Mouse (Mus musculus): ENCODE measurements around the gene Hist1h2ag. TPM values are rescaled to one million over a fixed set of nuclear protein-coding genes. Genes with fewer than 3 reads are reported as not detected.

The Hist1h2ag gene
- polyA plus RNA-seq, 1 experiment, result 1.1 TPM

GRCm38 (mm10) chr13:22001346-22001745, 41.4 kb downstream of the Hist1h2ag start:
- Histone ChIP-seq H3K4me3 (replicated peaks; ENCODE audit: insufficient read depth, low read depth, low read length) (no peak overlapping the region), H3K4me1 (ENCODE audit: control insufficient read depth, insufficient read depth, low read length) (peaks cover under 1% of the 10 kb centered on the region; the same call in 1 of the 2 replicates), H3K27ac (ENCODE audit: insufficient read depth, low read length) (no peak overlapping the region), H3K27me3 (ENCODE audit: control insufficient read depth, insufficient read depth, low read length) (peaks cover 17% of the 10 kb centered on the region; the same call in 1 of the 2 replicates)
- no peak for TF ChIP-seq POLR2A (IDR thresholded peaks at IDR 0.05; ENCODE audit: borderline replicate concordance, insufficient read depth, low read length)
- no peak for TF ChIP-seq CTCF (IDR thresholded peaks at IDR 0.05; ENCODE audit: borderline replicate concordance, insufficient read depth, low read depth, low read length)
- WGBS, result 76% methylated on average over 2 of the region's 2 CpGs
- no peak for DNase-seq

GRCm38 (mm10) chr13:21999147-21999546, 43.6 kb downstream of the Hist1h2ag start:
- no peak for TF ChIP-seq POLR2A (IDR thresholded peaks at IDR 0.05; ENCODE audit: borderline replicate concordance, insufficient read depth, low read length)
- TF ChIP-seq CTCF (IDR thresholded peaks at IDR 0.05; ENCODE audit: borderline replicate concordance, insufficient read depth, low read depth, low read length), result no peak
- H3K27ac ChIP-seq (ENCODE audit: insufficient read depth, low read length), result no peak overlapping the region
- DNase-seq, result no peak
- H3K4me3 ChIP-seq (replicated peaks; ENCODE audit: insufficient read depth, low read depth, low read length), result no peak overlapping the region
- H3K4me1 ChIP-seq (ENCODE audit: control insufficient read depth, insufficient read depth, low read length), result no peaks in the 10 kb centered on the region
- 32% methylated on average over 4 of the region's 4 CpGs for WGBS
- H3K27me3 ChIP-seq (ENCODE audit: control insufficient read depth, insufficient read depth, low read length), result peaks cover 17% of the 10 kb centered on the region; the same call in 1 of the 2 replicates

GRCm38 (mm10) chr13:21998412-21998811, 44.3 kb downstream of the Hist1h2ag start:
- TF ChIP-seq POLR2A (IDR thresholded peaks at IDR 0.05; ENCODE audit: borderline replicate concordance, insufficient read depth, low read length) (no peak), CTCF (IDR thresholded peaks at IDR 0.05; ENCODE audit: borderline replicate concordance, insufficient read depth, low read depth, low read length) (no peak)
- Histone ChIP-seq H3K27me3 (ENCODE audit: control insufficient read depth, insufficient read depth, low read length) (peaks cover 17% of the 10 kb centered on the region; the same call in 1 of the 2 replicates), H3K27ac (ENCODE audit: insufficient read depth, low read length) (no peak overlapping the region), H3K4me3 (replicated peaks; ENCODE audit: insufficient read depth, low read depth, low read length) (no peak overlapping the region), H3K4me1 (ENCODE audit: control insufficient read depth, insufficient read depth, low read length) (no peaks in the 10 kb centered on the region)
- 35% methylated on average over 3 of the region's 3 CpGs for WGBS
- DNase-seq, result no peak

GRCm38 (mm10) chr13:21997821-21998220, 44.9 kb downstream of the Hist1h2ag start:
- no peak for TF ChIP-seq CTCF (IDR thresholded peaks at IDR 0.05; ENCODE audit: borderline replicate concordance, insufficient read depth, low read depth, low read length)
- TF ChIP-seq POLR2A (IDR thresholded peaks at IDR 0.05; ENCODE audit: borderline replicate concordance, insufficient read depth, low read length), result no peak
- no peak for DNase-seq
- 6% methylated on average over 4 of the region's 4 CpGs for WGBS
- H3K4me1 ChIP-seq (ENCODE audit: control insufficient read depth, insufficient read depth, low read length), result no peaks in the 10 kb centered on the region
- H3K27ac ChIP-seq (ENCODE audit: insufficient read depth, low read length), result no peak overlapping the region
- peaks cover 17% of the 10 kb centered on the region; the same call in 1 of the 2 replicates for H3K27me3 ChIP-seq (ENCODE audit: control insufficient read depth, insufficient read depth, low read length)
- H3K4me3 ChIP-seq (replicated peaks; ENCODE audit: insufficient read depth, low read depth, low read length), result no peak overlapping the region

- no peak overlapping the region for H3K4me3 ChIP-seq (replicated peaks; ENCODE audit: insufficient read depth, low read depth, low read length)
- H3K4me1 ChIP-seq (ENCODE audit: control insufficient read depth, insufficient read depth, low read length), result no peaks in the 10 kb centered on the region
- no peak for DNase-seq
- WGBS, result 4% methylated on average over 21 of the region's 21 CpGs
- TF ChIP-seq CTCF (IDR thresholded peaks at IDR 0.05; ENCODE audit: borderline replicate concordance, insufficient read depth, low read depth, low read length) (no peak), POLR2A (IDR thresholded peaks at IDR 0.05; ENCODE audit: borderline replicate concordance, insufficient read depth, low read length) (no peak)
- peaks cover 17% of the 10 kb centered on the region; the same call in 1 of the 2 replicates for H3K27me3 ChIP-seq (ENCODE audit: control insufficient read depth, insufficient read depth, low read length)
- no peak overlapping the region for H3K27ac ChIP-seq (ENCODE audit: insufficient read depth, low read length)
Measured at GRCm38 (mm10) chr13:21997201-21997820, 45.4 kb downstream of the Hist1h2ag start.

- H3K4me3 ChIP-seq (replicated peaks; ENCODE audit: insufficient read depth, low read depth, low read length), result no peak overlapping the region
Measured at GRCm38 (mm10) chr13:21996840-21997185, 45.9 kb downstream of the Hist1h2ag start.

GRCm38 (mm10) chr13:21996101-21996839, 46.5 kb downstream of the Hist1h2ag start:
- TF ChIP-seq POLR2A (IDR thresholded peaks at IDR 0.05; ENCODE audit: borderline replicate concordance, insufficient read depth, low read length) (no peak), CTCF (IDR thresholded peaks at IDR 0.05; ENCODE audit: borderline replicate concordance, insufficient read depth, low read depth, low read length) (no peak)
- no peak overlapping the region for H3K4me3 ChIP-seq (replicated peaks; ENCODE audit: insufficient read depth, low read depth, low read length)
- peaks cover 17% of the 10 kb centered on the region; the same call in 1 of the 2 replicates for H3K27me3 ChIP-seq (ENCODE audit: control insufficient read depth, insufficient read depth, low read length)
- no peak overlapping the region for H3K27ac ChIP-seq (ENCODE audit: insufficient read depth, low read length)
- WGBS, result 7% methylated on average over 12 of the region's 12 CpGs
- DNase-seq, result no peak
- H3K4me1 ChIP-seq (ENCODE audit: control insufficient read depth, insufficient read depth, low read length), result no peaks in the 10 kb centered on the region

More at GRCm38 (mm10) chr13:21996840-21997185, 45.9 kb downstream of the Hist1h2ag start:
- H3K27me3 ChIP-seq (ENCODE audit: control insufficient read depth, insufficient read depth, low read length), result peaks cover 17% of the 10 kb centered on the region; the same call in 1 of the 2 replicates
- DNase-seq, result no peak
- H3K27ac ChIP-seq (ENCODE audit: insufficient read depth, low read length), result no peak overlapping the region
- WGBS, result 5% methylated on average over 13 of the region's 13 CpGs
- no peaks in the 10 kb centered on the region for H3K4me1 ChIP-seq (ENCODE audit: control insufficient read depth, insufficient read depth, low read length)
- no peak for TF ChIP-seq CTCF (IDR thresholded peaks at IDR 0.05; ENCODE audit: borderline replicate concordance, insufficient read depth, low read depth, low read length)
- TF ChIP-seq POLR2A (IDR thresholded peaks at IDR 0.05; ENCODE audit: borderline replicate concordance, insufficient read depth, low read length), result no peak
